Mouse (Mus musculus): ENCODE measurements around the gene Ric1. TPM values are rescaled to one million over a fixed set of nuclear protein-coding genes. Genes with fewer than 3 reads are reported as not detected.

The Ric1 gene
- total RNA-seq, 2 experiments from 2014 or later, result 4.7 to 6.1 TPM

- no peak for ATAC-seq (replicated peaks; ENCODE audit: low FRiP score, poor library complexity, severe bottlenecking)
Observed at GRCm38 (mm10) chr19:29496786-29497557, 25.1 kb upstream of the Ric1 start.

GRCm38 (mm10) chr19:29497874-29498273, 24.2 kb upstream of the Ric1 start:
- ATAC-seq (replicated peaks; ENCODE audit: low FRiP score, poor library complexity, severe bottlenecking), result no peak

- ATAC-seq (replicated peaks; ENCODE audit: low FRiP score, poor library complexity, severe bottlenecking), result no peak
Observed at GRCm38 (mm10) chr19:29498842-29499456, 23.1 kb upstream of the Ric1 start.

- no peak for ATAC-seq (replicated peaks; ENCODE audit: low FRiP score, poor library complexity, severe bottlenecking)
Observed at GRCm38 (mm10) chr19:29500333-29500732, 21.7 kb upstream of the Ric1 start.

- peak; percentile 68; the same call in 1 of the 2 replicates for ATAC-seq (replicated peaks; ENCODE audit: low FRiP score, poor library complexity, severe bottlenecking)
Observed at GRCm38 (mm10) chr19:29501106-29501505, 21.0 kb upstream of the Ric1 start.

- peak; percentile 91 for ATAC-seq (replicated peaks; ENCODE audit: low FRiP score, poor library complexity, severe bottlenecking)
Observed at GRCm38 (mm10) chr19:29501507-29501906, 20.6 kb upstream of the Ric1 start.

GRCm38 (mm10) chr19:29504131-29504530, 18.0 kb upstream of the Ric1 start:
- ATAC-seq (replicated peaks; ENCODE audit: low FRiP score, poor library complexity, severe bottlenecking), result no peak

GRCm38 (mm10) chr19:29505617-29506016, 16.5 kb upstream of the Ric1 start:
- no peak for ATAC-seq (replicated peaks; ENCODE audit: low FRiP score, poor library complexity, severe bottlenecking)

GRCm38 (mm10) chr19:29508208-29508607, 13.9 kb upstream of the Ric1 start:
- ATAC-seq (replicated peaks; ENCODE audit: low FRiP score, poor library complexity, severe bottlenecking), result no peak

GRCm38 (mm10) chr19:29509857-29510256, 12.2 kb upstream of the Ric1 start:
- no peak for ATAC-seq (replicated peaks; ENCODE audit: low FRiP score, poor library complexity, severe bottlenecking)

- no peak for ATAC-seq (replicated peaks; ENCODE audit: low FRiP score, poor library complexity, severe bottlenecking)
Observed at GRCm38 (mm10) chr19:29511826-29512225, 10.3 kb upstream of the Ric1 start.

- ATAC-seq (replicated peaks; ENCODE audit: low FRiP score, poor library complexity, severe bottlenecking), result no peak
Observed at GRCm38 (mm10) chr19:29513111-29513766, 8.8 kb upstream of the Ric1 start.

- ATAC-seq (replicated peaks; ENCODE audit: low FRiP score, poor library complexity, severe bottlenecking), result no peak
Observed at GRCm38 (mm10) chr19:29514130-29514529, 8.0 kb upstream of the Ric1 start.

- no peak for ATAC-seq (replicated peaks; ENCODE audit: low FRiP score, poor library complexity, severe bottlenecking)
Observed at GRCm38 (mm10) chr19:29515386-29515785, 6.7 kb upstream of the Ric1 start.

GRCm38 (mm10) chr19:29515991-29516390, 6.1 kb upstream of the Ric1 start:
- ATAC-seq (replicated peaks; ENCODE audit: low FRiP score, poor library complexity, severe bottlenecking), result no peak

GRCm38 (mm10) chr19:29518409-29518808, 3.7 kb upstream of the Ric1 start:
- ATAC-seq (replicated peaks; ENCODE audit: low FRiP score, poor library complexity, severe bottlenecking), result no peak

GRCm38 (mm10) chr19:29518922-29519321, 3.2 kb upstream of the Ric1 start:
- ATAC-seq (replicated peaks; ENCODE audit: low FRiP score, poor library complexity, severe bottlenecking), result no peak

GRCm38 (mm10) chr19:29520996-29521560, 1.0 kb upstream of the Ric1 start:
- ATAC-seq (replicated peaks; ENCODE audit: low FRiP score, poor library complexity, severe bottlenecking), result no peak

- ATAC-seq (replicated peaks; ENCODE audit: low FRiP score, poor library complexity, severe bottlenecking), result 0 out of 2 replicates have a peak, but pooled peaks have one; percentile 36
Observed at GRCm38 (mm10) chr19:29522445-29523229, 555 bp downstream of the Ric1 start.

- no peak for ATAC-seq (replicated peaks; ENCODE audit: low FRiP score, poor library complexity, severe bottlenecking)
Observed at GRCm38 (mm10) chr19:29523230-29523582, 1.1 kb downstream of the Ric1 start.
